Mouse (Mus musculus): ENCODE measurements around the gene Iqsec1. TPM values are rescaled to one million over a fixed set of nuclear protein-coding genes. Genes with fewer than 3 reads are reported as not detected.

Gene Iqsec1
- polyA plus RNA-seq, 1 experiment from 2014 or later: 14.6 TPM

GRCm38 (mm10) chr6:90700068-90700467, 288.4 kb downstream of the Iqsec1 start:
- ATAC-seq (ENCODE audit: low FRiP score) (no peak), DNase-seq (ENCODE audit: low spot score, missing footprints) (no peak)
- H3K27ac ChIP-seq (ENCODE audit: low read depth, low read length): no peak overlapping the region
- H3K27me3 ChIP-seq (ENCODE audit: control insufficient read depth, insufficient read depth, low read length): no peaks in the 10 kb centered on the region
- H3K4me2 ChIP-seq: no peak overlapping the region
- no peaks in the 10 kb centered on the region for H3K36me3 ChIP-seq (ENCODE audit: control insufficient read depth, insufficient read depth, low read length)
- H3K4me1 ChIP-seq (ENCODE audit: control insufficient read depth, insufficient read depth, low read length): peaks cover 18% of the 10 kb centered on the region
- H3K9ac ChIP-seq (ENCODE audit: low read length): no peak overlapping the region
- no peaks in the 10 kb centered on the region for H3K9me3 ChIP-seq (ENCODE audit: control insufficient read depth, low read length)
- WGBS: 72% methylated on average over 1 of the region's 1 CpGs
- H3K4me3 ChIP-seq (ENCODE audit: low read depth, low read length): no peak overlapping the region

DNA sequence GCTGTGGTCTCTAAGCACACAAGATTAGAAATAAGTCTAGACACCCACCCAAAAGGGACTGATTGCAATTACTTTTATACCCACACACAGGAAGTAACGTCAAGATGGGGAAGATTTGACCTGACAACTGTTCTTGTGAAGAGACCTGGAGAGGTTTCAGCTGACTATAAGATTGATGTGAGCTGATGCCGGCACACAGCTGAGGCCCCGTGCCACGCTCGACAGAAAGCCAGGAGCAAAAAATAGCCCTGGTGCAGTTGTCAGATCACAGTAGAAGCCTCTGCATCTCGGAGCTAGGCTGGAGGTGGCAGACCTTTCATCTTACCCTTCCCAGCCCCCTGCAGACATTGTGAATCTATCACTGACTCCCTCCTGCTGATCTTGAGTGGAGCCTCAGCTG, 289.6 kb downstream of the Iqsec1 start:
- DNase-seq (ENCODE audit: low spot score, missing footprints) (no peak), ATAC-seq (ENCODE audit: low FRiP score) (no peak)
- H3K36me3 ChIP-seq (ENCODE audit: control insufficient read depth, insufficient read depth, low read length): peaks cover 2% of the 10 kb centered on the region; the same call in 1 of the 2 replicates
- H3K9ac ChIP-seq (ENCODE audit: low read length): no peak overlapping the region
- 69% methylated on average over 6 of the region's 6 CpGs for WGBS
- no peak overlapping the region for H3K4me2 ChIP-seq
- no peak overlapping the region for H3K27ac ChIP-seq (ENCODE audit: low read depth, low read length)
- peaks cover 15% of the 10 kb centered on the region for H3K4me1 ChIP-seq (ENCODE audit: control insufficient read depth, insufficient read depth, low read length)
- no peak overlapping the region for H3K4me3 ChIP-seq (ENCODE audit: low read depth, low read length)
- no peaks in the 10 kb centered on the region for H3K27me3 ChIP-seq (ENCODE audit: control insufficient read depth, insufficient read depth, low read length)
- no peaks in the 10 kb centered on the region for H3K9me3 ChIP-seq (ENCODE audit: control insufficient read depth, low read length)

DNA sequence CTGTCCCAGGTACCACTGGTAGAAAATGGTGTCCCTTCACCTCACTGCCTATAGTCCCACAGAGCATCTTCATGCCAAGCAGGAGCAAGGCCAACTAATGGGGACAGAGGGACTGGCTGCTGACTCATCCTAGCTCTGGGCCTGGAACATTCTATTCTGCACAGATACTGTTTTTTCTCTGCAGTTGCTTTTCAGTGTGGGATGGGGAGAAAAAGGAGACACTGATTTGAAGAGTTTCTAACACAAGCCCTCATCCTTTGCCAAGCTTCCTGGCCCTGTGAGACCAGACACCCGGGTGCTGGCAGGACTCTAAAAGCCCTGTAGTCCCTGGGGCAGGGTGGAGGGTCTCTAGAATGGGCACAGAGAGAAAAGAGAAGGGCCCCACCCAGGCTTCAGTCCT, 292.7 kb downstream of the Iqsec1 start:
- WGBS: 89% methylated on average over 1 of the region's 1 CpGs

DNA sequence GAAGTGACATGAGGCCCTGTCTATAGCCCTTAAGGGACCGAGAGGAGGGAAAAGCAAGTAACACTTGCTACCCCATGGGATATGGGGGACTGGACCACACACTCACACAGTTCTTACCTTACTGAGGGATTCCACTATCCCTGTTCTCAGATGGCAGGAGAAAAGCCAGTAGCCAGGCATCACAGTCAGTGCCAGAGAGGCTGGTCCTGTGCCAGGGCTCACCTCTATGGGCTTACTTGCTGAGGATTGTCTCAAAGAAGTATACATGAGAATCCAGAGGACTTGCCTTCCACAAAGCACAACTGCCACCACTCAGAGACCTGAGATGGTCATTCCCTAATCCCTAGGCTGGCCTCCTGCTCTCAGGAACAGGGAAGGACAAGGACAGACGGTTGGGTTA, 296.1 kb downstream of the Iqsec1 start:
- Histone ChIP-seq H3K4me2 (no peak overlapping the region), H3K4me3 (ENCODE audit: low read depth, low read length) (no peak overlapping the region), H3K36me3 (ENCODE audit: control insufficient read depth, insufficient read depth, low read length) (peaks cover 22% of the 10 kb centered on the region), H3K27ac (ENCODE audit: low read depth, low read length) (no peak overlapping the region), H3K4me1 (ENCODE audit: control insufficient read depth, insufficient read depth, low read length) (no peaks in the 10 kb centered on the region), H3K27me3 (ENCODE audit: control insufficient read depth, insufficient read depth, low read length) (no peaks in the 10 kb centered on the region), H3K9ac (ENCODE audit: low read length) (no peak overlapping the region), H3K9me3 (ENCODE audit: control insufficient read depth, low read length) (no peaks in the 10 kb centered on the region)
- 82% methylated on average over 2 of the region's 2 CpGs for WGBS
- ATAC-seq (ENCODE audit: low FRiP score) (no peak), DNase-seq (ENCODE audit: low spot score, missing footprints) (no peak)

More for the DNA sequence above, 292.7 kb downstream of the Iqsec1 start:
- ATAC-seq (ENCODE audit: low FRiP score) (no peak), DNase-seq (ENCODE audit: low spot score, missing footprints) (no peak)
- H3K36me3 ChIP-seq (ENCODE audit: control insufficient read depth, insufficient read depth, low read length): peaks cover 5% of the 10 kb centered on the region
- no peaks in the 10 kb centered on the region for H3K9me3 ChIP-seq (ENCODE audit: control insufficient read depth, low read length)
- no peaks in the 10 kb centered on the region for H3K4me1 ChIP-seq (ENCODE audit: control insufficient read depth, insufficient read depth, low read length)
- no peaks in the 10 kb centered on the region for H3K27me3 ChIP-seq (ENCODE audit: control insufficient read depth, insufficient read depth, low read length)
- no peak overlapping the region for H3K4me3 ChIP-seq (ENCODE audit: low read depth, low read length)
- no peak overlapping the region for H3K4me2 ChIP-seq
- H3K9ac ChIP-seq (ENCODE audit: low read length): no peak overlapping the region
- no peak overlapping the region for H3K27ac ChIP-seq (ENCODE audit: low read depth, low read length)

GRCm38 (mm10) chr6:90691935-90692334, 296.6 kb downstream of the Iqsec1 start:
- no peak overlapping the region for H3K27ac ChIP-seq (ENCODE audit: low read depth, low read length)
- DNase-seq (ENCODE audit: low spot score, missing footprints) (no peak), ATAC-seq (ENCODE audit: low FRiP score) (no peak)
- no peaks in the 10 kb centered on the region for H3K27me3 ChIP-seq (ENCODE audit: control insufficient read depth, insufficient read depth, low read length)
- no peak overlapping the region for H3K9ac ChIP-seq (ENCODE audit: low read length)
- H3K36me3 ChIP-seq (ENCODE audit: control insufficient read depth, insufficient read depth, low read length): peaks cover 22% of the 10 kb centered on the region
- H3K4me1 ChIP-seq (ENCODE audit: control insufficient read depth, insufficient read depth, low read length): no peaks in the 10 kb centered on the region
- no peak overlapping the region for H3K4me3 ChIP-seq (ENCODE audit: low read depth, low read length)
- H3K4me2 ChIP-seq: no peak overlapping the region
- H3K9me3 ChIP-seq (ENCODE audit: control insufficient read depth, low read length): no peaks in the 10 kb centered on the region
- 78% methylated on average over 2 of the region's 2 CpGs for WGBS

GRCm38 (mm10) chr6:90689500-90689899, 299.0 kb downstream of the Iqsec1 start:
- H3K9ac ChIP-seq (ENCODE audit: low read length): no peak overlapping the region
- ATAC-seq (ENCODE audit: low FRiP score): no peak
- no peak overlapping the region for H3K4me2 ChIP-seq
- H3K4me3 ChIP-seq (ENCODE audit: low read depth, low read length): no peak overlapping the region
- no peaks in the 10 kb centered on the region for H3K9me3 ChIP-seq (ENCODE audit: control insufficient read depth, low read length)
- 93% methylated on average over 10 of the region's 10 CpGs for WGBS
- H3K27me3 ChIP-seq (ENCODE audit: control insufficient read depth, insufficient read depth, low read length): no peaks in the 10 kb centered on the region
- DNase-seq (ENCODE audit: low spot score, missing footprints): no peak
- peaks cover 22% of the 10 kb centered on the region for H3K36me3 ChIP-seq (ENCODE audit: control insufficient read depth, insufficient read depth, low read length)
- no peaks in the 10 kb centered on the region for H3K4me1 ChIP-seq (ENCODE audit: control insufficient read depth, insufficient read depth, low read length)
- H3K27ac ChIP-seq (ENCODE audit: low read depth, low read length): no peak overlapping the region

- Histone ChIP-seq H3K4me3 (ENCODE audit: low read depth, low read length) (no peak overlapping the region), H3K36me3 (ENCODE audit: control insufficient read depth, insufficient read depth, low read length) (peaks cover 19% of the 10 kb centered on the region), H3K4me2 (no peak overlapping the region), H3K27ac (ENCODE audit: low read depth, low read length) (no peak overlapping the region), H3K9me3 (ENCODE audit: control insufficient read depth, low read length) (no peaks in the 10 kb centered on the region), H3K9ac (ENCODE audit: low read length) (no peak overlapping the region), H3K4me1 (ENCODE audit: control insufficient read depth, insufficient read depth, low read length) (no peaks in the 10 kb centered on the region), H3K27me3 (ENCODE audit: control insufficient read depth, insufficient read depth, low read length) (no peaks in the 10 kb centered on the region)
- WGBS: 89% methylated on average over 3 of the region's 3 CpGs
- ATAC-seq (ENCODE audit: low FRiP score) (no peak), DNase-seq (ENCODE audit: low spot score, missing footprints) (no peak)
Observed at GRCm38 (mm10) chr6:90688742-90689141, 299.7 kb downstream of the Iqsec1 start.

DNA sequence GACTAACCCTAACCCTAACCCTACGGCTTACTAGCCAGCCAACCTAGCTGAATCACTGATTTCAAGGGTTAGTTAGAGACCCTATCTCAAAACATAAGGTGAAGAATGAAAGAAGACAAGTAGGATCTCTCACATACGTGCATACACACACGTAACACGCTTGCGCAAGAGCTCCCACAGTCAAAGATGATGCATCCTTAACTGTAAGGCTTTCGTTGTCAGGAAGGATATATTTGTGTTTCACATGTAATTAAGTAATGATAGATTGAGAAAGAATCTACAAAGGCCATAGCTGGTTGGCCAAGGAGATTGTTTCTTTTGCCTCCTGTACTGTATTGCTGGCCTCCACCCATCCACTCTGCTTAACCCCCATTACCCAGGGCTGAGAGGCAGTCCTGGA, 300.5 kb downstream of the Iqsec1 start:
- peaks cover 19% of the 10 kb centered on the region for H3K36me3 ChIP-seq (ENCODE audit: control insufficient read depth, insufficient read depth, low read length)
- no peaks in the 10 kb centered on the region for H3K4me1 ChIP-seq (ENCODE audit: control insufficient read depth, insufficient read depth, low read length)
- ATAC-seq (ENCODE audit: low FRiP score) (no peak), DNase-seq (ENCODE audit: low spot score, missing footprints) (no peak)
- H3K4me2 ChIP-seq: no peak overlapping the region
- H3K27me3 ChIP-seq (ENCODE audit: control insufficient read depth, insufficient read depth, low read length): no peaks in the 10 kb centered on the region
- H3K9ac ChIP-seq (ENCODE audit: low read length): no peak overlapping the region
- no peak overlapping the region for H3K4me3 ChIP-seq (ENCODE audit: low read depth, low read length)
- no peak overlapping the region for H3K27ac ChIP-seq (ENCODE audit: low read depth, low read length)
- WGBS: 97% methylated on average over 6 of the region's 6 CpGs
- no peaks in the 10 kb centered on the region for H3K9me3 ChIP-seq (ENCODE audit: control insufficient read depth, low read length)

- Histone ChIP-seq H3K9me3 (ENCODE audit: control insufficient read depth, low read length) (no peaks in the 10 kb centered on the region), H3K4me1 (ENCODE audit: control insufficient read depth, insufficient read depth, low read length) (no peaks in the 10 kb centered on the region), H3K4me2 (no peak overlapping the region), H3K27me3 (ENCODE audit: control insufficient read depth, insufficient read depth, low read length) (no peaks in the 10 kb centered on the region), H3K36me3 (ENCODE audit: control insufficient read depth, insufficient read depth, low read length) (peaks cover 17% of the 10 kb centered on the region), H3K27ac (ENCODE audit: low read depth, low read length) (no peak overlapping the region), H3K4me3 (ENCODE audit: low read depth, low read length) (no peak overlapping the region), H3K9ac (ENCODE audit: low read length) (no peak overlapping the region)
- ATAC-seq (ENCODE audit: low FRiP score): no peak
- WGBS: 85% methylated on average over 1 of the region's 1 CpGs
- no peak for DNase-seq (ENCODE audit: low spot score, missing footprints)
Observed at GRCm38 (mm10) chr6:90686812-90687211, 301.7 kb downstream of the Iqsec1 start.
